Mouse (Mus musculus) layer of hippocampus, adult 18-20 months (tissue): ENCODE measurements around the gene Atp13a3. TPM values are rescaled to one million over a fixed set of nuclear protein-coding genes. Genes with fewer than 3 reads are reported as not detected.

Experiments used
- DNase-seq, 2 experiments: peaks; one replicate each; pipeline ENCODE4 v3.0.0; 2022; ENCODE audit warnings: low spot score in 2 of 2
- total RNA-seq, 2 experiments: library from RNA; stranded (reverse); gene quantifications; 2 replicates each; pipeline ENCODE4 v1.2.3; 2021

The Atp13a3 gene
- total RNA-seq, 2 experiments from 2014 or later = 71.5 to 72.9 TPM

DNA sequence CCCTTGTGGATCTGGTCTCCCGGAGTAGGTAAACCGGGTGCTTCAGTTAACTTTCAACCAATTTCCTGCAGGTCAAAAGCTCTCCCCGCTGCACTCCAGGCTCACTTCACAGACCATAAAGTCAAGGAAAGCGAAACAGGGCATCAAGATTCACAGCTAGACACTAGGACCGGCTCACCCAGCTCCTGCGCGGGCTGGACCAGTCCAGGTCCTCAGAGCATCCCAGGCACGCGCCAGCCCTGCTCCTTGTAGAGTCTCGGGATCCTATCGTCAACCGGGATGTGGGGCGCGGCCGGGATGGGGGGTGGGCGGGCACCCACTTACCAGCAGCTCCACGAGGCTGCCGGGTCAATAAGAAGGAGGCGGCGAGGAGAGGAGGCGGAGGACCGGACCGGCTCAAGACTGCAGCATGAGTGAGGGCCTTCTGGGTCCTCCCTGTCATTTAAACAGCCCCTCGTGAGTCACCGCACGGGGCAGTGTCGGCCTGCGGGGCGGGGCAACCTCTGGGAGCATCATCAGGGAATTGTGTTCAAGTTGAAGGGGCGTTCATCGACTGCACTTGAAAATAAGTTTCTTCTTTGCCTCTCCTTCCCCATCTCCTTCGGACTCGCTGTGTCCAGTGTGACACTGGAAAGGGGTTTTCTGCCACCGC is 122.8 kb downstream of the Atp13a3 start, which contains the start of gene Lrrc15:
TSS of gene Lrrc15 (minus strand) at position 413 of the 652 bp plus-strand sequence.
- DNase-seq = no peak

DNA sequence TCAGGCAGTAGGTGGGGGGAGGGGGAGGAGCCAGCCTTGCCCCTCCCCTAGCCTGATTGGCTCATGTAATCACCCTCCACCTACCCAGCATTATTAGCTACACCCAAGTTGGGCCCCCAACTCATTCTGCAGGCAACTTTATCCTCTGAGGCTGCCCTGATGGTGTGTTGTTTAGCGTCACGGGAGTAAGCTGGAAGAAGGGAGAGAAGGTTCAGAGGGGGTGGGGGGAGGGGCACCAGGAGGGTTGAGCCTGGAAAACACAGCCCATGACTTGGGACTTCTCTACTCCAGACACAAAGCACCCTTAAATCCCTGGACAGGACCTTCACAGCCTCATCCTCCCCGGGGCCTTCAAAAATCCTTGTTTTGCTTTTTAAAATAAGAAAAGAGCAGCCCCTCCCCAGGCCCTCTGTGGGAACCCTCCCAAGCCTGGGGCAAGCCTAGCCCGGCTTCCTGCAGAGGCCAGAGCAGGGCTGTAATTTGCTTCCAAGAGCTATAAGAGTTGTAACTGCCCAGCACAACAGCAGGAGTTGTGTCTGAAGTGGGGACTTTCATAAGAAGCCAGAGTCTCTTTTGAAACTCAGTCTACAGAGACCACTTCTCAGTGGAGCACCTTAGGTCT is 125.0 kb downstream of the Atp13a3 start:
- no peak for DNase-seq

DNA sequence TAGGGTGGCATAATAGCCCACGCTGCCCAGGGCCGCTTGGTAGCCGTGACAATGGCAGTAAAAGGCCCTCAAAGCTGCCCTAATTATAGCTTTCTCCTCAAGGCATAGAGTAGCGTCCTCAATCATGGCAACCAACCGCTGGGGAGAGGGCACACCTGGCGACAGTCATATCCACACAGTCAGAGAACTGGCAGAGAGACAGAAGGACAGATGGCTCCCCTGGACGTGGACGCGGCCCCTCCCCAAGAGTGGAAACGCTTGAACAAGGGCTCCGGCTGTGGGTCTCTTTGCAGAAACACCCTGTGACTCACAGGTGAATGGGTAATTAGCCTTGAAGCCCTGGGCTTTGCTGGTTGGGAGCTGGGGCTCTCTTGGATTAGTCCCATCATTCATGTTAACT is 127.4 kb downstream of the Atp13a3 start:
- DNase-seq = no peak

DNA sequence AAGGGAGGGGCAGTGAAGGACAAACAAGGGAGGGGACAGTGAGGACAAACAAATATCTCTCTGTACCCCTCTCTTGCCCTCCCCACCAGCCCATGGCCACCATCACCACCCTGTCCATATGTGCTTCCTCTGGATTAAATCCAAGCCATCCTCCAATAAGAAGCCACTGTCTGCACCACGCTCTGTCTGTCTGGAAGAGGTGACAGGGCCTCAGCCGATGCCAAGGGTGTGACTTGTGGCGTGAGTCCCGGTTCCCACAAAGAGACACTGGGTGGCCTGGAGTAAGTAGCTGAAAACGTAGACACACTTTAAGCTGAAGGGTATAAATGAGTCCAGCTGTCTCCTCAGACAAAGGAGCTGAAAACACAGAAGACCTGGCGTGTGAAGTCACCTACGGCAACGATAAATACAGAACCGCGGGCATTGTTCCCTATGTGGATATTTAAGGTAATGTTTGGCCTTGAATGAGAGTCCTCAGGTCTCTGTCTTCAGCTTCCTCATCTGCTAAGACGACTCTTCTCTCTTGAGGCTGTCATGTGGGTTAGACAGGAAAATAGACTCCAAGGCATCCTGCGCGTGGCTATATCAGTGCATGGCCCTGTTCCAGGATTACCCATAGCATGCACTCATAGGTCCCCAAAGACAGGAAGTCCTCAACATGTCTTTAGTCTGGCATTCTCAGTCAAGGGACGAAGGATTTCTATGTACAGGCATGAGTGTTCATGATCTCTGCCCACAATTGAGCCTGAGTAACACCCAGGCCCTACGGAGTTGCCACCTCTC is 130.0 kb downstream of the Atp13a3 start:
- DNase-seq = no peak

DNA sequence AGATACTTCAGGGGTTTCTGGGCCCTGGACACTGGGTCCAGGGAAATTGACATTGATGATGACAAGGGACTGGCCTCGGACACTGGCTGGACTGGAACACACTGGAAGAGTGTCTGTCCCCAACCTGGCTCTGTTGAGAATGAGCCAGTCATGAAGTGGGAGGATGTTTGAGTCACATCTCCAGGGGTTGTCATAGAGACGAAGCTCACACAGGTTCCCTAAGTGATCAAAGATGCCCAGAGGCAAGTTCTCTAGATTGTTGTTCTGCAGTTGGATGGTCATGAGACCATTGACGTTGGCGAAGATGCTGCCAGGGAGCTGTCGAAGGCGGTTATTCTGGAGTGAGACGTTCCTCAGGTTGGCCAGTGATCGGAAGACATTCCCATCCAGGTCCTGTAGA is 132.7 kb downstream of the Atp13a3 start:
- DNase-seq = no peak

DNA sequence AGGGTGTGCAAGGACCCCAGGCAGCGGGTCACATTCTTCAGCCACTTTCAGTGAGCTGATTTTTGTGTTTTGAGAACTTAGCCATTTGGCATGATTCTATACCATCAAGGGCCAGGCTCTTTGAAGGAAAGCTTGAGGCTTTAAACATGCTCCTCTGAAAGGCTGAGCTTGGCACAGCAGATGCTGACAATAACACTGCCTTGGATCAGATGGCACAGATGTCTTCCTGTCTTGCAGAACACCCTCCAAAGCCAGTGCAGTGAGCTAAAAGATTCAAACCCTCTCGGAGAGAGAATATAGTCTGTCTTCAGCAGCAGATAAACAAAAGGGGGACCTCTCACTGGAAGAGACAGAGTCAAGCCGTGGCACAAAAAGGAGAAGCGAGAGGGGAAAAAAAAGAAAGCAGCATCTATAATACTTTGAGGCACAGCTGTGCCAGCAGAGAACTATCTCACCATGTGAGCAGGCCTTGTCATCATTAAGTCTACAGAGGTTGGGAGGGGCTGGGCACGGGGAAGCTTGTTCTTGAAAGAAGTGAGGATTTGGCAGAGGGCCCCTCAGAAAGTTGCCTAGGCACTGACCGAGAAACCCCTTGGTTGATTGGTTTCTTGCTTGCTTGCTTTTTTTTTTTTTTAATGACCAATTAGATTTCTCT is 133.7 kb downstream of the Atp13a3 start:
- peak in 1 of 2 experiments; percentile 35 for DNase-seq

DNA sequence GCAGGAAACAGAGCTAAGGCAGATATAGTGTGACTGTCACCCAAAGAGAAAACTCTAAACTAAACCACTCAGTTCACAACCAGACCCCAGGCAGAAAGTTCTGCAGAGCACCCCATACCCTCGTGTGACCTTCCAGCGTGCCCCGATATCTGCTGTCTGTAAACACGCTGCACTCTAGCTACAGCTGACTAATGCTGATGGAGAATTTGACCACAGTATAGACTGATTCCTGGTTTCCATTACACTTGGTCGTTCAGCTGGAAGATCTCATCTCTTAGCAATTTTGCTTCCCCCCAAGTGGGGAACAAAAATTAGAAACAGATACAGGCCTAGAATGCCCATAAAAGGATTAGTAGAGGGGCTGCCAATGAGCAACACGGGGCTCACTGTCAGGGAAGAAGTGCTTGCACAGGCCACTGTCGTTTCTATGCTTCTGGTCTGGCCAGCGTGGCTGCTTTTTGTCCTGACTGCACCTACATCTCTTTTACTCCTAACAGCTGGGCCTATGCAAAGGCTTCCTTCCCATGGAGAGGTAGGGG is 134.5 kb downstream of the Atp13a3 start:
- DNase-seq = no peak

DNA sequence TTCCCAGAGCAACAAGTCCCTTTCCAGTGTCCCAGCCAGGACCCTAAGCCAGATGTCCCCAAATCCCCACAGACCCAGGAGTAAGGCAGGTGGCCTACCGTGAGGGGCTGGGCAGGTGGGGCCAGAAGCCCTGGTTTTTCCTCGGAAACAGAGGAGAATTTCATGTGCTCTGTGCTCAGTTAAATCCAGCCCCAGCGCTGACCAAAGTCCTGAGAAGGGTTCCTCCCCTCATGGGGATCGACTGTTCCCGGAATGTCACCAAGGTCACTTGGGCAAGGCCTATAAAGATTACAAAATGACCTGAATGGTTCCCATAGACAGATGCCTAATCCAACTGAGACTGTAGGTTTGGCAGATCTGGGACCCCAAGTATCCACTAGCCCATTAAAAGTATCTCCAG is 138.4 kb downstream of the Atp13a3 start, which contains the start of gene Cpn2:
TSS of gene Cpn2 (minus strand) at position 141 of the 400 bp plus-strand sequence.
- no peak for DNase-seq

DNA sequence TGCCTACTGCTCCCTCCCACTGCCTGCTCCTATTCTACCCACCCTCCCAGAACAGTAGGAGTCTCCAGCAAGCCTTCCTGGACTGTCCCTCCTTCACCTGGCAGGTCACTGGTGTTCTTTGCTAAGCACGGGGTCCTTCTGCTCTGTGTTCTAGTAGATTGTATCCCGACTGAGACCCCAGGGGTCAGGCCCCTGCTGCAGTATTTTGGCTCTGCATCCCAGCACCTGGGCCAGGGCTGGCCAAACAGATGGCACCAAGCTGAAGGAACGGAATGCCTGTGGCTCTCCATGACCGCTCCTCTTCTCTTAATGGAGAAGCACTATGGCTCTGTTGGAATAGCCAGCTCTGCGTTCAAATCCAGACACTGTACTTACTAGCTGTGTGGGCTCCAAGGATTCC is 139.2 kb downstream of the Atp13a3 start:
- no peak for DNase-seq

DNA sequence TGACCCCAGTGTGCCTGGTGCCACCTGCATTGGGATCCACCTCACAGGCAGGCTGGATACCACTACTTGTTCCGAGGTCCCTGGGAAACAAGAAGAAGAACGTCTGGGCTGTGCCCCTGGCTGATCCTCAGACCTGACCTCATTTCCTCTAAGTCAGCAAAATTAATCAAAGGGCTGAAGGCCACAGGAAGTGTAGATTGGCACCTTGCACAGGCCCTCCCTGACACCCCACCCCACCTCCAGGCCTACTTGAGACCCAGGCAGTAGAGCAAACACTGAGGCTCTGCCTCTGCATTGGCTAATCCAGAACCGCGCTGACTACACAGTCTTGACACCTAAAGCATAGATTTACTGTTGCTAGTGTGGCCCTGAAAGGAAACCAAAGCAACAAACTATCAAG is 140.2 kb downstream of the Atp13a3 start:
- DNase-seq = no peak

DNA sequence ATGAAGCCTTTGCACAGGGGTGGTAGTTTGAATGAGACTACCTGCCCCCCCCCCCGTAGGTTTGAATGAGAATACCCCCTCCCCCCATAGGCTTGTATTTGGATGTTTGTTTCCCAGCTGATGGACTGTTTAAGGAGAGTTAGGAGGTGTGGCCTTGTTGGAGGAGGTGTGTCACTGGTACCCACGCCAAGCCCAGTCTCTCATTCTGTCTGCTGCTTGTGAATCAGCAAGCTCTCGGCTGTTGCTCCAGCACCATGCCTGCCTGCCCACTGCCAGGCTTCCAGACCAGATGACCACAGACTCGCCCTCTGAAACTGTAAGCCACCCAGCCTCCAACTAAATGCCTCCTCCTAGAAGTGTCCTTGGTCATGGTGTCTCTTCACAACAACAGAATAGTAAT is 142.6 kb downstream of the Atp13a3 start:
- DNase-seq = no peak

DNA sequence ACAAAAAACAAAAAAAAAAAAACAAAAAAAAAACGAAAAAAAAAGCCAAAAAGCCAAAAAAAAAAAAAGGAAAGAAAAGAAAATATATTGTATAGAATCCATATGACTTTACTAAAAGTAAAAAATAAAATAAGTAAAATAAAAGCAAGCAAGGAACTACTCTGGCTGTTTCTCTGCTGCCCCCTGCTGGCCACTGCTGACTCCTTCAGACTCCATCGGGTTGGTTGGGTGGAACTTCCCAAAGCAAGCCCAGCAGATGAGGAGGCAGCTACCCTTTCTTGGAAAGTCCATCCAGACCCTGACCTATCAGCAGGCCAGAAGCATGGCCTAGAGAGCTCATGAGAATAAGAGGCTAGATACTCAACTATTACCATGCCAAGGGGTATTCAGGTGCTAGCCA is 143.1 kb downstream of the Atp13a3 start:
- peak; percentile 25 to 73 for DNase-seq

Other genes with a start within 250 kb of the Atp13a3 start
- not detected for gene Cpn2, start 138.5 kb downstream of the Atp13a3 start, total RNA-seq
- gene Lrrc15, start 122.7 kb downstream of the Atp13a3 start, total RNA-seq = under 1 TPM in 1 of 2 experiments, not detected in 1; 0.05 TPM
- gene Gp5, start 95.2 kb downstream of the Atp13a3 start, total RNA-seq = 1 to 10 TPM; 1.3 to 1.7 TPM
- 10 to 100 TPM; 27.9 to 33.1 TPM for gene Tmem44, start 144.9 kb upstream of the Atp13a3 start, total RNA-seq
- gene Lsg1, start 181.6 kb upstream of the Atp13a3 start, total RNA-seq = 10 to 100 TPM; 18.6 to 23.3 TPM
- gene Fam43a, start 193.7 kb upstream of the Atp13a3 start, total RNA-seq = 10 to 100 TPM; 11.0 to 13.2 TPM